Mouse (Mus musculus): Measurements from ENCODE around the gene Slc38a10.

Gene Slc38a10

GRCm38 (mm10) chr11:120137625-120138004, 13.5 kb downstream of the Slc38a10 start:
- DNase-seq, result no peak

- no peak for DNase-seq
Observed at GRCm38 (mm10) chr11:120136796-120137624, 14.1 kb downstream of the Slc38a10 start.

GRCm38 (mm10) chr11:120136195-120136594, 15.0 kb downstream of the Slc38a10 start:
- DNase-seq, result no peak

GRCm38 (mm10) chr11:120134847-120135530, 16.2 kb downstream of the Slc38a10 start:
- no peak for DNase-seq

- DNase-seq, result no peak
Observed at GRCm38 (mm10) chr11:120134148-120134547, 17.0 kb downstream of the Slc38a10 start.

- DNase-seq, result no peak
Observed at GRCm38 (mm10) chr11:120129281-120129680, 21.9 kb downstream of the Slc38a10 start.

- DNase-seq, result no peak
Observed at GRCm38 (mm10) chr11:120126845-120127244, 24.3 kb downstream of the Slc38a10 start.

- no peak for DNase-seq
Observed at GRCm38 (mm10) chr11:120122126-120122525, 29.0 kb downstream of the Slc38a10 start.

GRCm38 (mm10) chr11:120120642-120121420, 30.3 kb downstream of the Slc38a10 start:
- DNase-seq, result peak; percentile 27 to 37

- no peak for DNase-seq
Observed at GRCm38 (mm10) chr11:120119936-120120541, 31.1 kb downstream of the Slc38a10 start.

- DNase-seq, result no peak
Observed at GRCm38 (mm10) chr11:120119108-120119507, 32.0 kb downstream of the Slc38a10 start.

GRCm38 (mm10) chr11:120117626-120118025, 33.5 kb downstream of the Slc38a10 start:
- DNase-seq, result no peak

- DNase-seq, result no peak
Observed at GRCm38 (mm10) chr11:120114488-120115215, 36.5 kb downstream of the Slc38a10 start.

- DNase-seq, result no peak
Observed at GRCm38 (mm10) chr11:120112136-120112535, 39.0 kb downstream of the Slc38a10 start.

- DNase-seq, result peak; percentile 68 to 71
Observed at GRCm38 (mm10) chr11:120111033-120111432, 40.1 kb downstream of the Slc38a10 start.

GRCm38 (mm10) chr11:120110554-120110953, 40.6 kb downstream of the Slc38a10 start:
- DNase-seq, result no peak

GRCm38 (mm10) chr11:120109558-120110210, 41.5 kb downstream of the Slc38a10 start:
- DNase-seq, result no peak

GRCm38 (mm10) chr11:120107796-120108195, 43.4 kb downstream of the Slc38a10 start:
- DNase-seq, result no peak

- DNase-seq, result no peak
Observed at GRCm38 (mm10) chr11:120107026-120107425, 44.1 kb downstream of the Slc38a10 start.

GRCm38 (mm10) chr11:120103431-120103997, 47.6 kb downstream of the Slc38a10 start:
- no peak for DNase-seq

GRCm38 (mm10) chr11:120101036-120101435, 50.1 kb downstream of the Slc38a10 start:
- peak; percentile 72 to 74 for DNase-seq
